Mouse (Mus musculus): ENCODE measurements around the gene Rap1gds1.

GRCm38 (mm10) chr3:139030644-139031227 lies 44.3 kb downstream of the Rap1gds1 start:
- TF ChIP-seq CTCF (IDR thresholded peaks at IDR 0.05; ENCODE audit: control insufficient read depth, insufficient read depth, low read length) (no peak), POLR2A (IDR thresholded peaks at IDR 0.05; ENCODE audit: borderline replicate concordance, control insufficient read depth, low read depth, low read length) (no peak)

Data from bone marrow, adult 2 months (tissue).